ENCODE assay signal across 8 mouse cellular contexts in the genomic region with DNA sequence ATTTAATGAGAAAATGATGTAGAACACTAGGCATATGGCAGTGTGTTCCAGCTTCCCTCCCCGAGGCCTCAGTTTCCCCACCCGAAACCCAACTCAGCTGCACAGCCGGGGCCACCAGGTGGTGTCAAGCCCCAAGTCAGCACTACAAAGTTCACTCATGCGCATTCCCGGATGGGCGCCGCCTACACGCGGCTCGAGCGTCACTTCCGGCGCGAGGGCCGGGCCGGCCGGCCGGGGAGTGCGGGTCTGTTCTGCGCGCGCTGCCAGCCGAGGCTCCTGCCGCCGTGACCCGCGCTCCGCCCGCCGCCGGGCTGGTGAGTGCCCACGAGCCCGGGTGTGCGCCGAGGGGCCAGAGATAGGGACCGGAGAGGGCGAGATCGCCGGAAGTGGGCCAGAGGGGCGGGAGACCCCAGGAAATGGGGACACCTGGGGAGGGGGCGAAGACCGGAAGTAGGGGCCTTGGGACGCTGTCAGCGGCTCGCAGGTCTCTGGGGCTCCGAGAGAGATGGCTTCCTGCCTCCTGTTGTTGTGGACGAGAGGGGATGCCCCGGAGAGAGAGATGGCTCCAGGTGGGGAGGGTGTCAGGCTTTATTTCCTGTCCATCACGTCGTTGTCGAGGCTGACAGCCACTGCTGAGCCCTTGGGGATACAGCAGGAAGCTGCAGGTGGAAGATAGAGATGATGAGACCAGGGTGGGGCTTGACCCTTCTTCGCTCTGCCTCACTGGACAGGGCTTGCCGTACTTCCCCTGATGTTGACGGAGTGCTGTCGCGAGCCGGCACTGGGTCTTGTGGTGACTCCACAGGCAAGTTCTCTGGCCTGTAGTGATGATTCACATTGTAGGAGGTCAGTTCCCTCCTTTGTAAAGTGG. TPM values are rescaled to one million over a fixed set of nuclear protein-coding genes. Genes with fewer than 3 reads are reported as not detected.
DNase-seq lines count a peak whose midpoint lies in the region; ATAC-seq and TF ChIP-seq lines count a peak whose summit lies in the region.

A gene (plus strand): TSS at position 214 of the 871 bp plus-strand sequence.

- no peaks in the 10 kb centered on the region for H3K36me3 ChIP-seq in C2C12 (ENCODE audit: control insufficient read depth, insufficient read depth)
- peaks cover 13% of the 10 kb centered on the region for H3K36me3 ChIP-seq in erythroblast, embryonic 14.5 days (ENCODE audit: control insufficient read depth)
- peaks cover 3% of the 10 kb centered on the region for H3K36me3 ChIP-seq in heart, embryonic 13.5 days
- H3K36me3 ChIP-seq in liver, embryonic 12.5 days = peaks cover 6% of the 10 kb centered on the region
- no peaks in the 10 kb centered on the region for H3K36me3 ChIP-seq in stomach, embryonic 15.5 days

- no peaks in the 10 kb centered on the region for H3K9me3 ChIP-seq in erythroblast, embryonic 14.5 days (ENCODE audit: control insufficient read depth, low read length)
- no peaks in the 10 kb centered on the region for H3K9me3 ChIP-seq in heart, embryonic 13.5 days
- no peaks in the 10 kb centered on the region for H3K9me3 ChIP-seq in liver, embryonic 12.5 days (replicated peaks)
- H3K9me3 ChIP-seq in stomach, embryonic 15.5 days = no peaks in the 10 kb centered on the region

- peaks cover 2% of the 10 kb centered on the region for H3K79me3 ChIP-seq in C2C12 (ENCODE audit: low read depth)

- peak; percentile 98 for TF ChIP-seq POLR2A in brain, embryonic 14.5 days (IDR thresholded peaks at IDR 0.05; ENCODE audit: borderline replicate concordance, extremely low read depth, insufficient read depth, insufficient read length, poor library complexity, severe bottlenecking)

- H3K4me2 ChIP-seq in heart, embryonic 13.5 days = peak within 1 kb of the TSS; percentile 91
- H3K4me2 ChIP-seq in liver, embryonic 12.5 days = peak within 1 kb of the TSS; percentile 99
- peak within 1 kb of the TSS; percentile 93 for H3K4me2 ChIP-seq in stomach, embryonic 15.5 days

- peaks cover 29% of the 10 kb centered on the region for H3K79me2 ChIP-seq in C2C12 (ENCODE audit: control insufficient read depth, insufficient read depth)

- H3K27me3 ChIP-seq in C2C12 (ENCODE audit: control insufficient read depth, insufficient read depth, insufficient read length) = no peaks in the 10 kb centered on the region
- H3K27me3 ChIP-seq in erythroblast, embryonic 14.5 days (ENCODE audit: control insufficient read depth) = no peaks in the 10 kb centered on the region
- H3K27me3 ChIP-seq in heart, embryonic 13.5 days (replicated peaks) = no peaks in the 10 kb centered on the region
- no peaks in the 10 kb centered on the region for H3K27me3 ChIP-seq in liver, embryonic 12.5 days (replicated peaks)
- no peaks in the 10 kb centered on the region for H3K27me3 ChIP-seq in stomach, embryonic 15.5 days (replicated peaks)

- DNase-seq in brain, embryonic 14.5 days (ENCODE audit: low read depth) = peak; percentile 94
- DNase-seq in kidney, postnatal 10 days = peak; percentile 93
- peak; percentile 88 to 92 for DNase-seq in natural killer cell, adult 2 months (ENCODE audit: low spot score in 2 of 2)

- under 1% methylated on average over 57 of the region's 57 CpGs for WGBS in heart, embryonic 13.5 days
- WGBS in liver, embryonic 12.5 days (ENCODE audit: insufficient replicate concordance) = 2% methylated on average over 57 of the region's 57 CpGs
- under 1% methylated on average over 57 of the region's 57 CpGs for WGBS in stomach, embryonic 15.5 days

- peak within 1 kb of the TSS; percentile 90 for H3K27ac ChIP-seq in heart, embryonic 13.5 days (replicated peaks)
- H3K27ac ChIP-seq in liver, embryonic 12.5 days = peak within 1 kb of the TSS; percentile 92
- H3K27ac ChIP-seq in stomach, embryonic 15.5 days = peak within 1 kb of the TSS; percentile 89

- peak within 1 kb of the TSS; percentile 96 for H3K4me3 ChIP-seq in C2C12 (ENCODE audit: insufficient read depth, poor library complexity, severe bottlenecking)
- peak within 1 kb of the TSS; percentile 92 for H3K4me3 ChIP-seq in erythroblast, embryonic 14.5 days (replicated peaks)
- H3K4me3 ChIP-seq in heart, embryonic 13.5 days = peak within 1 kb of the TSS; percentile 83
- H3K4me3 ChIP-seq in liver, embryonic 12.5 days = peak within 1 kb of the TSS; percentile 87
- H3K4me3 ChIP-seq in stomach, embryonic 15.5 days (replicated peaks) = peak within 1 kb of the TSS; percentile 84

- peak; percentile 88 for ATAC-seq in heart, embryonic 13.5 days (ENCODE audit: extremely low read depth, insufficient number of reproducible peaks, low FRiP score, low TSS enrichment)
- ATAC-seq in liver, embryonic 12.5 days = peak; percentile 92
- ATAC-seq in stomach, embryonic 15.5 days (ENCODE audit: insufficient read depth, low FRiP score, low read depth) = peak; percentile 89

- TF ChIP-seq CTCF in C2C12 (IDR thresholded peaks at IDR 0.05; ENCODE audit: control insufficient read depth, insufficient read depth, insufficient read length) = peak; percentile 66
- peak; percentile 62 for TF ChIP-seq CTCF in brain, embryonic 14.5 days (IDR thresholded peaks at IDR 0.05; ENCODE audit: borderline replicate concordance, extremely low read depth, insufficient read depth, insufficient read length)

- H3ac ChIP-seq in C2C12 (ENCODE audit: control insufficient read depth, insufficient read length, low read depth) = peak within 1 kb of the TSS; percentile 92

- peak within 1 kb of the TSS; percentile 95 for H3K9ac ChIP-seq in heart, embryonic 13.5 days
- H3K9ac ChIP-seq in liver, embryonic 12.5 days = peak within 1 kb of the TSS; percentile 95
- peak within 1 kb of the TSS; percentile 98 for H3K9ac ChIP-seq in stomach, embryonic 15.5 days

- peaks cover 57% of the 10 kb centered on the region for H3K4me1 ChIP-seq in erythroblast, embryonic 14.5 days (ENCODE audit: control insufficient read depth)
- H3K4me1 ChIP-seq in heart, embryonic 13.5 days = peaks cover 21% of the 10 kb centered on the region
- peaks cover 48% of the 10 kb centered on the region for H3K4me1 ChIP-seq in liver, embryonic 12.5 days
- H3K4me1 ChIP-seq in stomach, embryonic 15.5 days = peaks cover 9% of the 10 kb centered on the region; the same call in 1 of the 2 replicates

TF ChIP-seq in C2C12, 6 proteins besides CTCF, POLR2A, EP300 and RAD21:
- TF ChIP-seq MYOD1 (IDR thresholded peaks at IDR 0.05; ENCODE audit: control insufficient read depth, insufficient read length, low read depth) = no peak
- TF ChIP-seq MAX (IDR thresholded peaks at IDR 0.05) = peak; percentile 66
- TF ChIP-seq FOSL1 (IDR thresholded peaks at IDR 0.05; ENCODE audit: insufficient read depth, low read length, poor library complexity, severe bottlenecking) = no peak
- no peak for TF ChIP-seq CEBPB (IDR thresholded peaks at IDR 0.05; ENCODE audit: low read depth)
- no peak for TF ChIP-seq USF1 (IDR thresholded peaks at IDR 0.05; ENCODE audit: low read depth)
- TF ChIP-seq MYOG (IDR thresholded peaks at IDR 0.05; ENCODE audit: control insufficient read depth, extremely low read depth, insufficient read length) = no peak

RNA-seq across cellular contexts. Expression of the gene that starts here (rescaled TPM):
- polyA plus RNA-seq in C2C12 (2012; fragmentation: generic; extraction: Trizol) = 15.1 TPM
- polyA plus RNA-seq in brain, embryonic 14.5 days (2012; rRNA removed) = 32.5 and 35.8 TPM in 2 replicates
- polyA plus RNA-seq in erythroblast, embryonic 14.5 days (2012) = 1.2 TPM in 2 replicates
- 18.8 and 19.3 TPM in 2 replicates for polyA plus RNA-seq in heart, embryonic 13.5 days (2015; fragmentation: Nextera tagmentation; extraction: Ambion mirVana)
- polyA plus RNA-seq in liver, embryonic 12.5 days (2016; fragmentation: Nextera tagmentation; extraction: Ambion mirVana) = 18.2 and 20.4 TPM in 2 replicates
- 26.2 and 26.9 TPM in 2 replicates for polyA plus RNA-seq in stomach, embryonic 15.5 days (2015; fragmentation: Nextera tagmentation; extraction: Ambion mirVana)

Comparison
In these comparisons a context has a peak if more than half of its experiments do, and no peak if none do; other contexts are left out.
1. Peak in every context shown above with its lines: DNase-seq, ATAC-seq, H3K4me3 ChIP-seq and H3K27ac ChIP-seq.